Mouse (Mus musculus): ENCODE data around the gene Thsd4.
"Not testable (repeated sequence)": the region's sequence is repeated elsewhere in the genome, so short reads cannot be mapped to it uniquely, and the experiment has no call there.

Thsd4 gene

DNA sequence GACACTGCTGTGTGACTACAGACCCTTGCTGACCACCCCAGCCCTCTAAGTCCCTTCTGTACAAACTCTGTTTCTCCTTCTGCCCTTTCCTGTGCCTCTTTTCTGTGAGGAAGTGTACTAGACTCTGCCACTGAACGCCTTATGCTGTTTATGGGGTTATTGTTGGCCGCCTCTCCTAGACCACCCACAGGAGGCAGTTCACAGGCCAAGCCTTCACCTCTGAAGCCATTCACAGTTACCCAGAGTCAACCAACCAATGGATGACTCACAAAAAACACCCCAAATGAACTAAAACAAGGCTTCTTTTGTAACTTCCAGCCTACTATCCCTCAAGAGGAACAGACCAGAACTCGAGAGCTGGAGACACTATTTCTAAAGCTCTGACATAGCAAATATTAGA is 520.4 kb downstream of the Thsd4 start:
- no peak for DNase-seq (ENCODE audit: low read depth, low spot score)

DNA sequence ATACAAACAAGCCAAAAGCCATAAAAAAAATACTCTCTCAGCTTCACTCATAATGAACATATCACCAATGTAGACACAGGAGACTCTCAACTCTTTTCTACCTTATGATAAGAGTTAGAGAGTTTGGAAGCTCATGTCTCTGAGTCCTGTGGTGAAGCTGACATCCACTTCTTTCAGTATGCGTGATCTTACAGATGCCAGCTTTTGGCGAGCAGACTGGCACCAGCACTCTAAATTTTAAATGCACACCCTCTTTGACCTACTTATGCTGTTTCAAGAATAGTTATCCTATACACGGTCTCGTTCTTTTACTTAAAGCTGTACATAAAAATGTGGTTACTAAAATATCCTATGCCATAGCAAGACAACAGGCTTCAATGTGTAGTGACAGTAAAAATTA is 524.1 kb downstream of the Thsd4 start:
- DNase-seq (ENCODE audit: low read depth, low spot score) = peak; percentile 49

DNA sequence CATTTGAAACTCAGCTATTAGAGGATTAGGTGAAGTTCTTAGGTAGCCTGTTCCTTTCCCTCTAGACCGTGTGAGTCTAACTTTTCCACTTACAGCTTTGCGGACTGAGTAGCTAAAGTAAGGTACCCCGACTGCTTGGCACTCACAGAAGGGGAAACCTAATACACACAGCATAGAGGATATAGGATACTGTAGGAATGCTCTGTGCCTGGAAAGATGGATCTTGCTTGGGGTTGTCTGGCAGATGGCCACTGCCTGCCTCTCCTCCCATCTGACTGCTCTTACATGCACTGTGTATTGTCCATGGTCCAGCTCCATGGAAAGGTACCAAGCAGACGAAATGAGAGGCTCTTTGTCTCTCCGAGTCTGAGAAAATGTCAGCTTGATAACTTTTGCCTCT is 530.4 kb downstream of the Thsd4 start:
- no peak for DNase-seq (ENCODE audit: low read depth, low spot score)

- peak; percentile 52 for DNase-seq (ENCODE audit: low read depth, low spot score)
Measured at GRCm38 (mm10) chr9:59989864-59990263, 532.0 kb downstream of the Thsd4 start.

DNA sequence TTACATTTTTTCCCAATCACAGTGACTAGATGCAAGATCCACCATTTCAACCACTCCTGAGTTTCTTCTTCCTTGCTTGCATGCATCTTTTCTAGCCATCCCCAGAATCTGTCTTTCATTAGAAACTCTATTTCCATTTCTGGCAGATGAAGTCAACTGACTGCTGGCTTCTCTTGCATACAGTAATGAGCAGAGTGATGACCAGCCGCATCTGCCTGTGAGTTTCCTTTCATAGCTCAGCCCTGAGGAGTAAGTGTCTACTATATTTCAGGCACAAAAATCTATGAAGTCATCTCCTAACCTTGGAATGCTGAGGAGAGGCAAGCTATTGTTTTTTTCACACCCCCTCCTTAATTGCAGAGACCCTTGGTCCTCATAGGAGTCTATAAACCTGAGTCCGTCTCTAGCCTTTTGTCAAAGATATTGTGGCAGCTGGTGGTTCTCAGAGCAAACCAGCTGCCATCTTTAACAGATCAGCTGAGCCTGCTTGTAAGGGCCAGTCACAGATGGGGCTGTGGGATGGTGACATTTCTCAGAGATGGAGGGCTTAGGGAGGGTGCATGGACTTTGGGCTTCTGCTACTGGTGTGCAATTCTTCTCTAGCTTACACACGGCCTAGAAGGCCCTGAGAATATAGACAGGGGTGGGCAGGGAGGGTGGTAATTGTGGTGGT is 535.8 kb downstream of the Thsd4 start:
- peak; percentile 21 for DNase-seq (ENCODE audit: low read depth, low spot score)

- no peak for DNase-seq (ENCODE audit: low read depth, low spot score)
Measured at GRCm38 (mm10) chr9:59981116-59981515, 540.7 kb downstream of the Thsd4 start.

GRCm38 (mm10) chr9:59971263-59971662 is 550.6 kb downstream of the Thsd4 start:
- DNase-seq (ENCODE audit: low read depth, low spot score) = no peak

GRCm38 (mm10) chr9:59969383-59969782 is 552.5 kb downstream of the Thsd4 start:
- DNase-seq (ENCODE audit: low read depth, low spot score) = peak; percentile 24

DNA sequence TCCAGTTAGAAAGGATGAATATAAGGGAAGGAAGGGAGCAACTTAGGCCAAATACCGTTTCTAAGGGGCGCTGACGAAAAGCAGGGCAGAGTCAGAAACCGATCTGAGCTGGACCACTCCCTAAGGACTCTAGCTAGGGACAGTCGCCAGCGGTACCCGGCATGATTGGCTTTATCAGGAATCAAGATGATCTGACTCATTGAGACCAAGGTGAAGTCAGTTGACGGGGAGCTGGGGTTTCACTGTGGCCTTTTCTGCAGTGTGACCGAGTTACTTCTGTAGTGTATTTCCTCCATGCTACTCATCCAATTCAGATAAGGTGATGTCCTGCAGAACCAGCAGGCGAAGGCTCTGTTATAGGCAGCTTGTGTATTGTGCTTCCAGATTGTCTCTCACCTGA is 556.8 kb downstream of the Thsd4 start:
- DNase-seq (ENCODE audit: low read depth, low spot score) = no peak

- peak; percentile 62 for DNase-seq (ENCODE audit: low read depth, low spot score)
Measured at GRCm38 (mm10) chr9:59964367-59964766, 557.5 kb downstream of the Thsd4 start.

GRCm38 (mm10) chr9:59961201-59961955 is 560.5 kb downstream of the Thsd4 start:
- no peak for DNase-seq (ENCODE audit: low read depth, low spot score)

- DNase-seq (ENCODE audit: low read depth, low spot score) = no peak
Measured at GRCm38 (mm10) chr9:59960559-59960958, 561.3 kb downstream of the Thsd4 start, which contains the start of gene Nr2e3. Gene Nr2e3 (minus strand): TSS chr9:59960659.

DNA sequence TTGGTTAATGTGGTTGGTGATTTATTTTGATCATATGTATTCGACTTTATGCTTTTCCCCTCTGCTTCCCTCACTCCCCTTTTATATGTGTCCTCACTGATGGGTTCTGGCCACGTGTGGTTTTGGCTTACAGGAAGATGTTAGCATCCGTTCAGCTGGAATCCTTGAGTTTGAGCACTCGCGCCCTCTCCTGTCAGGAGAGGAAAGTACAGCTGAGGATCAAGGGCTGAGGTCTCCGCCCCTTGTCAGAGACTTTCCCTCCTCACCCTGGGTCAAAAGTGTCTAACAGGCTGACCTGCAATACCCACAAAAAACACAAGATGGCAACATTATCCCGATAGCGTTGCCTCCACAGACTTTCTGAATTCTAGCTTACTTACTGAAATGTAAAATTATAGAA is 562.6 kb downstream of the Thsd4 start:
- DNase-seq (ENCODE audit: low read depth, low spot score) = peak; percentile 32

DNA sequence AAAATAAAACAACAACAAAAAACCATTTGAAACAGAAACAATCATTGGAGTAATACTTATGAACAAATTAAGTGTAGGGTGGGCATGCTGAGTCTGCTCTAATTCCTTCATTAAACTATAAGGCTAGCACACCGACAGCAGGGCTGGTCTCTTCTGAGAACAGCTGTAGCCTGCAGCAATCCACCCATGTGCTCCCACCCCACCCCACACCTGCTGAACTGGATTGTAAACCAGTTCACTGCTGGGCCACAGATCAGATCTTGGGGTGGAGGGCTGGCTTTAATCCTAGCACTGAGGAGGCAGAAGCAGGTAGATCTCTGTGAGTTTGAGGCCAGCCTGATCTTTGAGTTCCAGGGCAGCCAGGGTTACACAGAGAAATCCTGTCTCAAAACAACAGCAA is 563.7 kb downstream of the Thsd4 start:
- DNase-seq (ENCODE audit: low read depth, low spot score) = not testable (repeated sequence)

- no peak for DNase-seq (ENCODE audit: low read depth, low spot score)
Measured at GRCm38 (mm10) chr9:59956496-59956895, 565.4 kb downstream of the Thsd4 start.

DNA sequence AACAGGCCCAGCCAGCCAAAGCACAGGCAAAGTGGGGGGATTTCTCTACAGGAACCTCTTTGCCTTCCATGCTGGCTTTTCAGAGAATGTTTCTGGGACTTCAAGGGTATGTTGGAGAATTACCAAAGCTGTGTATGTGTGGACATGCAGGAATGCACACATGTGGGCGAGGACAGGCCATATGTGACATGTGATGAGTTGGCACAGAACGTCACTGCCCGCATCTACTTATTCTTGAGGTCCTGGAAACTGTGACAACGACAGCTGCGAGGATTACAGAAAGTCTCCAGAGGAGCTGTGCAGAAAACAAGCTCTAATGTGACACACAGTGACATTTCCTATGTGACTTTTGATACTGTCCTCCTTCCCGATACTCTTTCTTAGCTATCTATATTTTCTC is 566.2 kb downstream of the Thsd4 start:
- DNase-seq (ENCODE audit: low read depth, low spot score) = no peak

GRCm38 (mm10) chr9:59955199-59955598 is 566.6 kb downstream of the Thsd4 start:
- DNase-seq (ENCODE audit: low read depth, low spot score) = no peak

- DNase-seq (ENCODE audit: low read depth, low spot score) = no peak
Measured at GRCm38 (mm10) chr9:59953556-59953955, 568.3 kb downstream of the Thsd4 start.

DNA sequence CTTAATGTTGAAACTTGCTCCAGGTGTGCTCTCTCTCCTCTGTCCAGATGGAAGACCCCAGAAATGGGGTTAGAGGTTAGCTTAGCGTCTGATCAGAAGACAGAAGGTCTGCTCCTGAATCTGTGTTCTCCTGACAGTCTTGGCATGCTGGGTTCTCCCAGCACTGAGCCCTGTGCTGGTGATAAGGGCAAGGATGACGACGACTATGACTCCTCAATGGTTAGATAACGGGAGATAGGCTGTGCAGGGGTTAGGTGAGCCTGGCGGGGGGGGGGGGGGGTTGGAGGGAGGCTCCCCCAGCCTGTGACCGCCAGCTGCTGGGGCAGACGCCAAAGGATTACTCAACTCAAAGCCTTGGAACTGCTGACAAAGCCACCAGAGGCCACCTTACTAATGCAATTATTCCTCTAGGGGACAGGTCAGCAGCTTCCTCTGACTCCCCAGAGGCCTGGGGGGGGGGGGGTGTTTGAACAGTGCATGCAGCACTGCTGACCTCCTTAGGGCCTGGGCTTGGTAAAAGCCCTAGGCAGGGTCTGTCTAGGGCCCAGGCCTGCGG is 569.3 kb downstream of the Thsd4 start:
- DNase-seq (ENCODE audit: low read depth, low spot score) = no peak

GRCm38 (mm10) chr9:59951943-59952342 is 569.9 kb downstream of the Thsd4 start:
- DNase-seq (ENCODE audit: low read depth, low spot score) = no peak

- DNase-seq (ENCODE audit: low read depth, low spot score) = no peak
Measured at GRCm38 (mm10) chr9:59951001-59951750, 570.7 kb downstream of the Thsd4 start.

DNA sequence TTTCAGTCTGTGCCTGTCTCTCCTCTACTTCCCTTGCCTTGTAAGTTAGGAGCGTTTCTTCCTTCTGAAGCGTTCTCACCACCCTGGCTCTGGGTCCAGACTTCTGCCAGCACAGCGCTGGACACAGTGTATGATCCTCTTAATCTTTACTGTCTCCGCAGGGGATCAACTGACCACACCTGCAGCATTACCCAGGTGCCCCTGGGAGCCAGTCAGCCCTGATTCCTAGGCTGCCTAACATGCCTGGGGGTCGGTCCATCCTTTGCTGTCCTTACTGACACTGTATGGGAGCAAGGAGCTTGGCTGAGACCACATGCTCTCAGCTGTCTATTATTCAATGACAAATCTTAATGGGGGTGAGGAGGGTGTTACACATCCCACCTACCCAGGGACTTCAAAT is 571.9 kb downstream of the Thsd4 start:
- DNase-seq (ENCODE audit: low read depth, low spot score) = no peak

All from telencephalon, adult 2 months (tissue).